ENCODE assay signal across 16 mouse cellular contexts in genomic region chr11:51442006-51442405, GRCm38 (mm10).
"Had no signal": no experiment of that assay in that cellular context is flagged by ENCODE, and none has a peak within 500 bp of the region (broad histone marks: within the 10 kb centered on the region; RNA-seq: fewer than 3 reads in every experiment).

No protein-coding gene starts in this region.

- H3K9ac ChIP-seq: hindbrain, embryonic 13.5 days; limb, embryonic 13.5 days; liver, embryonic 14.5 days; lung, embryonic 15.5 days; midbrain, embryonic 12.5 days; stomach, embryonic 15.5 days had no signal

- DNase-seq: left cerebral cortex, postnatal 4 days; lung, postnatal 14 days; right cerebral cortex, postnatal 14 days; thymus, adult 2 months; thymus, postnatal 25 days had no signal

- H3K36me3 ChIP-seq: hindbrain, embryonic 13.5 days; limb, embryonic 13.5 days; lung, embryonic 15.5 days; midbrain, embryonic 12.5 days; stomach, embryonic 15.5 days had no signal

- H3K4me3 ChIP-seq: hindbrain, embryonic 13.5 days; layer of hippocampus, adult 2 months; limb, embryonic 13.5 days; lung, embryonic 15.5 days; midbrain, embryonic 12.5 days; stomach, embryonic 15.5 days had no signal

- H3K4me2 ChIP-seq: hindbrain, embryonic 13.5 days; limb, embryonic 13.5 days; lung, embryonic 15.5 days; midbrain, embryonic 12.5 days; stomach, embryonic 15.5 days had no signal

- H3K4me1 ChIP-seq: hindbrain, embryonic 13.5 days; midbrain, embryonic 12.5 days; stomach, embryonic 15.5 days had no signal

- H3K27me3 ChIP-seq: hindbrain, embryonic 13.5 days; limb, embryonic 13.5 days; lung, embryonic 15.5 days; midbrain, embryonic 12.5 days; stomach, embryonic 15.5 days had no signal

- ATAC-seq: hindbrain, postnatal 0 days; midbrain, embryonic 16.5 days had no signal

- H3K27ac ChIP-seq: hindbrain, embryonic 13.5 days; hindbrain, postnatal 0 days; kidney, postnatal 0 days; layer of hippocampus, adult 2 months; limb, embryonic 13.5 days; lung, embryonic 15.5 days; macrophage; midbrain, embryonic 12.5 days; stomach, embryonic 15.5 days had no signal

- H3K9me3 ChIP-seq: lung, embryonic 15.5 days; stomach, embryonic 15.5 days had no signal
